Mouse (Mus musculus): ENCODE measurements around the gene Hpgd. TPM values are rescaled to one million over a fixed set of nuclear protein-coding genes. Genes with fewer than 3 reads are reported as not detected.

Gene Hpgd
- polyA plus RNA-seq, 1 experiment: 0.03 TPM

DNA sequence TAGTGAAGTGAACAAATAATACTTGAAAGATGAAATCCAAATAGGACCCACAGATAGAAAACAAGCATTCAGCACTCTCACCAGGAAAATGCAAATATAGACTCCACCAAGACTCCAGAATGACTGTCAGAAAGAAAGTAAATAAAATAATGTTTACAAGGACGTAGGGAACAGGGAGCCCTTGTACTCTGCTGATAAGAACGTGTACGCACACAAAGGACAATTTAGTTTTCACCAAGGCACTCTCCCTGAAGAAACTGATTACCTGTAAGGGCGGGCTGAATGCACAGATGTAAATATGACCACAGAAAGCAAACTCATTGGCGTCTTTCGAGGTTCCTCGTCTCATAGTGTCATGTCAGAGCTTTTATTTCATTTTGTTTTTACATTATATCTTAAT is 10.2 kb downstream of the Hpgd start:
- Histone ChIP-seq H3K36me3 (ENCODE audit: control insufficient read depth) (no peaks in the 10 kb centered on the region), H3K4me3 (replicated peaks) (no peak overlapping the region), H3K9me3 (ENCODE audit: control insufficient read depth, low read length) (no peaks in the 10 kb centered on the region), H3K27me3 (ENCODE audit: control insufficient read depth) (no peaks in the 10 kb centered on the region), H3K4me1 (ENCODE audit: control insufficient read depth) (no peaks in the 10 kb centered on the region)
- TF ChIP-seq GATA1 (IDR thresholded peaks at IDR 0.05; ENCODE audit: low read length) (no peak), TAL1 (IDR thresholded peaks at IDR 0.05; ENCODE audit: low read length) (no peak)

DNA sequence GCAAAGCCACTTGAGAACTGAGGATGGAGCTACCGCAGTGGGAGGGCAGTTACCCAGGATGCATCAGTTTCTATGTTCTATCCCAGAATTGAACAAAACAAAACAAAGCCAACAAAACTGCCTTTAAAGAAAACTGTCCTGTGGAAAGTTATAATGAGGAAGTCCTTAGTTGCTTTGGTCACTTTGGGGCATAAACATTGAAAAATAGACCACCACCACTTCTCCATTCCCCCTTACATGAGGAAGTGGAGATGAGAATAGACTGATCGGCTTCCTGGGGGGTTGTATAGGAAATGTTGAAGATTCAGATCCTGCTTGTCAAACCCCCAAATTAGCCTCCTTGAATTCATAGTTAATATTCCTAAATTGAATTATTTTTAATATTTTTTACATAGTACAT is 19.2 kb downstream of the Hpgd start:
- no peaks in the 10 kb centered on the region for H3K9me3 ChIP-seq (ENCODE audit: control insufficient read depth, low read length)
- TF ChIP-seq GATA1 (IDR thresholded peaks at IDR 0.05; ENCODE audit: low read length) (no peak), TAL1 (IDR thresholded peaks at IDR 0.05; ENCODE audit: low read length) (no peak)
- H3K4me3 ChIP-seq (replicated peaks): no peak overlapping the region
- H3K27me3 ChIP-seq (ENCODE audit: control insufficient read depth): no peaks in the 10 kb centered on the region
- no peaks in the 10 kb centered on the region for H3K4me1 ChIP-seq (ENCODE audit: control insufficient read depth)
- no peaks in the 10 kb centered on the region for H3K36me3 ChIP-seq (ENCODE audit: control insufficient read depth)

DNA sequence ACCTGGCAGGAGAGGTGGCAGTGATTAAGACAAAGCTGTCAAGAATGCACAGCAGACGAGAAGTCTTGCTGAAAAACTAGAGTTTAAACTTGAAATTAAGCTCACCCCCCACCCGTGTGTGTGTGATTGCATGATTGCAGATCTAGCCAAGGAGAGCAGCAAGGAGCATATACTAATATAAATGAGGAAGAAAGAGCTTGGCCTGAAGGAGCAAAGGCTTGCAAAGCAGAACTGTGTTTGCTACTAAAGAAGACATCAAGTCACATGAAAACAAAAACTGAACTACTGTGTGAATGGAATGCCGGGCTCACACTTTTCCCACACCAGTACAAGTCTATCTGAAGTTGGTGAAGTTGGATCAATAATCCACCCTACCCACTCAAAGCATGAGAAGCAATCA is 20.8 kb downstream of the Hpgd start:
- Histone ChIP-seq H3K4me1 (ENCODE audit: control insufficient read depth) (no peaks in the 10 kb centered on the region), H3K27me3 (ENCODE audit: control insufficient read depth) (no peaks in the 10 kb centered on the region), H3K36me3 (ENCODE audit: control insufficient read depth) (no peaks in the 10 kb centered on the region), H3K4me3 (replicated peaks) (no peak overlapping the region), H3K9me3 (ENCODE audit: control insufficient read depth, low read length) (no peaks in the 10 kb centered on the region)
- TF ChIP-seq TAL1 (IDR thresholded peaks at IDR 0.05; ENCODE audit: low read length) (no peak), GATA1 (IDR thresholded peaks at IDR 0.05; ENCODE audit: low read length) (no peak)

DNA sequence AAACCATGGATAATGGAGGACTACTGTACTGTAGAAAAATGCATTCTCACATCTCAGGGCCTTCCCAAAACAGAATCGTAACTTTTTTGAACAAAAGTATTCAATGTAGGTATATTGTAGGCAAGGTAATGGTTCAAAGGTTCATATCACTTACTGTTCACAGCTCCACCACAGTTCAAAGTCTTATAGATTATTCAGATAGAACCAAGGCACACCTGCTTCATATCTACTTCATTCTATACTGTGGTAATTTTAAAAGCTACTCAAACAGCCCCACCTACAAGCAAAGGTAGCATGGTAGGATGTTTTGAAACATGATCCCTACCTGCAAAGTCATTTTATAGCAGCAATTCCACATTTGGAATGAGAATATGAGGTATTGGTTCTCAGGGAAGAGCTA is 28.9 kb downstream of the Hpgd start:
- Histone ChIP-seq H3K9me3 (ENCODE audit: control insufficient read depth, low read length) (no peaks in the 10 kb centered on the region), H3K36me3 (ENCODE audit: control insufficient read depth) (no peaks in the 10 kb centered on the region), H3K4me3 (replicated peaks) (no peak overlapping the region), H3K4me1 (ENCODE audit: control insufficient read depth) (no peaks in the 10 kb centered on the region), H3K27me3 (ENCODE audit: control insufficient read depth) (no peaks in the 10 kb centered on the region)
- TF ChIP-seq TAL1 (IDR thresholded peaks at IDR 0.05; ENCODE audit: low read length) (no peak), GATA1 (IDR thresholded peaks at IDR 0.05; ENCODE audit: low read length) (no peak)

DNA sequence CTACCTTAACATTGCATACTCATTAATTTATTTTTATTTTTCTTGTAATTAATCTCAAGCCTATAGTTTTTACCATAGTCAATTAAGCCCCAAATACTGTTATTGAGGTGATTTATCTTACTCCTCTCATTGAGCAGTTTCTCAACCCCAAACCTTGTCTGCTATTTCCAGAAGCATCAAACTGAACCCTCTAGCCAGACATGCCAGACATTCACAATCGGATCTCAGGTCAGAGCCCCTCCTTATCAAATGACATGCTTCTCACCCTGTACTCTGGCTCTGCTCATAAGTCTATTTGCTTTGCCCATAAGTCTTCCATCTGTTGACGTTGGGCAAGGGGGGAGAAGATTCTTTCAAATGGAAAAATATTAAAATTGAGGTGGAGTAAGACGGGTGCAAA is 33.3 kb downstream of the Hpgd start:
- Histone ChIP-seq H3K36me3 (ENCODE audit: control insufficient read depth) (no peaks in the 10 kb centered on the region), H3K4me3 (replicated peaks) (no peak overlapping the region), H3K9me3 (ENCODE audit: control insufficient read depth, low read length) (no peaks in the 10 kb centered on the region), H3K4me1 (ENCODE audit: control insufficient read depth) (no peaks in the 10 kb centered on the region), H3K27me3 (ENCODE audit: control insufficient read depth) (no peaks in the 10 kb centered on the region)
- TF ChIP-seq TAL1 (IDR thresholded peaks at IDR 0.05; ENCODE audit: low read length) (no peak), GATA1 (IDR thresholded peaks at IDR 0.05; ENCODE audit: low read length) (no peak)

DNA sequence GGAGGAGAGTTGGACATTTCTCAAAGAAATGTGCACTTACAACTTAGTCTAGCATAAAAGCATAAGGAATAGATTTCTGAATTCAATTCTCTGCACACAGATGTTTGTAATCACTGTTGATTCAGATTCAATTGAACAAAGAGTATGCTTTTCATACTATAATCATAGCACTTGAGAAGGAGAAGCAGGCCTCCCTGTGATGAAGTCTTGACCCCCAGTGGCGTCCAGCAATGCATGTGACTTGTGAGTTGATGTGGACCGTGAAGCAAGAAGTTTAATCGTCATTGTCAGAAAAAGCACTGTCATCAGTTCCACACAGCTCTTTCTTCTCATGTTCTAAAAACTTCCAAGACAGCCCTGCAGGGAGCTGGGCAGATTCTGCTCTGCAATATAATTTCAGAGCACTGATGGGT is 33.8 kb downstream of the Hpgd start:
- Histone ChIP-seq H3K4me3 (replicated peaks) (no peak overlapping the region), H3K36me3 (ENCODE audit: control insufficient read depth) (no peaks in the 10 kb centered on the region), H3K4me1 (ENCODE audit: control insufficient read depth) (no peaks in the 10 kb centered on the region), H3K9me3 (ENCODE audit: control insufficient read depth, low read length) (no peaks in the 10 kb centered on the region), H3K27me3 (ENCODE audit: control insufficient read depth) (no peaks in the 10 kb centered on the region)
- TF ChIP-seq GATA1 (IDR thresholded peaks at IDR 0.05; ENCODE audit: low read length): no peak
- TF ChIP-seq TAL1 (IDR thresholded peaks at IDR 0.05; ENCODE audit: low read length): no peak

DNA sequence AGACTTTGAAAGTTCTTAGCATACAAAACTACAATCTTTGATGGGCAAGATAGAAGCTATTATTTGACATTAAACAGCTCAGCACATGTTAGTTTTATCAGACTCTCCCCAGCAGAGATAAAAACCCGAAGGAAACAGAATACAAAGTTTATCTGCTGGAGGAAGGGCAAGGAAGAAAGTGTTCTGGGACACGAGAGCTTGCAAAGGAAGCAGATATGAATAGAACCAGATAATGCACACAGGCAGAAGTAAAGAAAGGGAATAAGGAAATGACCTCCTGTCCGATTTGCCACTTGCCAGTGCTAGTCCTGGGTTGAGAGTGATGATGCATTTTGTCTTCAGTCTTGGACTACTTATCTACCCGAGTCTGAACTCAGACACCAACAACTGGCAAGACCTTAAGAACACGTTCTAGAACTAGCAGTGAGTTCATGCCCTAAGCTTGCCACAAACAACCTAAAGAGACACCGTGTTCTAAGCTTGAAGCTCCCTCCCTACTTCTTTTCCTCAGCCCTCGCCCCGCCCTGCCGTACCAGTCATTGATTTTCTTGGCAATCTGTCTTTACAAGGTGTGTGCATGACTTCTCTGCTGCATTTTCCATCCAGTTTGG is 41.1 kb downstream of the Hpgd start:
- H3K4me1 ChIP-seq (ENCODE audit: control insufficient read depth): no peaks in the 10 kb centered on the region
- no peaks in the 10 kb centered on the region for H3K9me3 ChIP-seq (ENCODE audit: control insufficient read depth, low read length)
- no peaks in the 10 kb centered on the region for H3K27me3 ChIP-seq (ENCODE audit: control insufficient read depth)
- TF ChIP-seq TAL1 (IDR thresholded peaks at IDR 0.05; ENCODE audit: low read length) (no peak), GATA1 (IDR thresholded peaks at IDR 0.05; ENCODE audit: low read length) (no peak)
- no peaks in the 10 kb centered on the region for H3K36me3 ChIP-seq (ENCODE audit: control insufficient read depth)
- no peak overlapping the region for H3K4me3 ChIP-seq (replicated peaks)

DNA sequence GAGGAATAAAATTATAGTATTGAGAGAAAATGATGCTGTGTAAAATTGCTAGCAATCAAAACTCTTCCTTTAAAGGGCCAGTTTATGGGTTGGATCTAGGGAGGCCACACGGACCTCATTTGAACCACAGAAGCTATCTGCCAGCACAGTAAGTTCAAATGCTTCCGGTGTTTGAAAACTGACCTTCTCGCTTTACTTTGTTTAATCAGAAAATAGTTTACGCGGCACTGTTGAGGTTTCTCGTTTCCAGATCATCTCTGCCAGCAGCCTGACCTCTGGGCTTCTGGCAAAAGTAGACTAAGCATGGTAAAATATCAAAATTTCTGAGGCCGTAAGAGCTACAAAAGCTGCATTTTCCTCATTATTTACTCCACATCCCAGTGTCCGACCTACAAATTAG is 42.4 kb downstream of the Hpgd start:
- TF ChIP-seq GATA1 (IDR thresholded peaks at IDR 0.05; ENCODE audit: low read length) (no peak), TAL1 (IDR thresholded peaks at IDR 0.05; ENCODE audit: low read length) (no peak)
- Histone ChIP-seq H3K4me1 (ENCODE audit: control insufficient read depth) (no peaks in the 10 kb centered on the region), H3K9me3 (ENCODE audit: control insufficient read depth, low read length) (no peaks in the 10 kb centered on the region), H3K27me3 (ENCODE audit: control insufficient read depth) (no peaks in the 10 kb centered on the region), H3K4me3 (replicated peaks) (no peak overlapping the region), H3K36me3 (ENCODE audit: control insufficient read depth) (no peaks in the 10 kb centered on the region)

DNA sequence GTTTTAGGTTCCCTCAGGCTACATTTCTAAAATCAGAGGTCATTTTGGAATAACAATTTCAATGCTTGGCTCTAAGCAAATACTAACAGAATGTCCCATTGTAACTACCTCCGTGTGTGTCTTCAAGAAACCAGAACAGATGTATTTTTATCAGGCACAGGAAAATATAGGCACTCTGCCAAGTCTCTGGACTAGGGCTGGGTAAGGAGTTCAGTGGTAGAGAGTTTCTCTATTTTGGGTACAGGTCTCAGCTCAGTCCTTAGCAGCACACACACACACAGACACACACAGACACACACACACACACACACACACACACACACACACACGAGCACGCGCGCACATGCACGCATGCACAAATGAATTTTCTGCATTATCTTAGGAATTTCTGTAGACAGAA is 49.1 kb downstream of the Hpgd start:
- TF ChIP-seq GATA1 (IDR thresholded peaks at IDR 0.05; ENCODE audit: low read length): no peak
- no peak for TF ChIP-seq TAL1 (IDR thresholded peaks at IDR 0.05; ENCODE audit: low read length)
- no peaks in the 10 kb centered on the region for H3K27me3 ChIP-seq (ENCODE audit: control insufficient read depth)
- H3K4me1 ChIP-seq (ENCODE audit: control insufficient read depth): no peaks in the 10 kb centered on the region
- no peaks in the 10 kb centered on the region for H3K36me3 ChIP-seq (ENCODE audit: control insufficient read depth)
- H3K4me3 ChIP-seq (replicated peaks): no peak overlapping the region
- H3K9me3 ChIP-seq (ENCODE audit: control insufficient read depth, low read length): no peaks in the 10 kb centered on the region

DNA sequence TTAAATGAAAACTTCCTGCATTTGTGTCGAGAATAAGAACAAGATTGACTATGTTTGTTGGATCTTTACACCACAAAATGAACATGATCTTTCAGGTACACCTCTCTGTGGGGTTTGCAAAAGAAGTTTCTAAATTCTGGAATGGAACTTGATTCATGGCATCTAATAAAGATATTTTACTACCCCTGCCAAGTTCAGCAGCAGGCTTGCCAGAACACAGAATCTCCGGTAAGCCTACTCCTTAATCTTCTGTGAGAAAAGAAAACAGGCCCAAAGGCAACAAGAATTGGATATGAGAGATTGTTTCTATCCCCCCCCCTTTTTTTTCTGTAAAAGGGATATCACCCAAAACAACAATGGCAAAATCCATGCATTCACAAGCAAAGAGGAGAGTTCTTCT is 49.6 kb downstream of the Hpgd start:
- H3K4me1 ChIP-seq (ENCODE audit: control insufficient read depth): no peaks in the 10 kb centered on the region
- H3K36me3 ChIP-seq (ENCODE audit: control insufficient read depth): no peaks in the 10 kb centered on the region
- no peaks in the 10 kb centered on the region for H3K27me3 ChIP-seq (ENCODE audit: control insufficient read depth)
- no peaks in the 10 kb centered on the region for H3K9me3 ChIP-seq (ENCODE audit: control insufficient read depth, low read length)
- no peak overlapping the region for H3K4me3 ChIP-seq (replicated peaks)
- TF ChIP-seq TAL1 (IDR thresholded peaks at IDR 0.05; ENCODE audit: low read length): no peak
- no peak for TF ChIP-seq GATA1 (IDR thresholded peaks at IDR 0.05; ENCODE audit: low read length)
